Mouse (Mus musculus) kidney, adult 2 months (tissue): ENCODE results near the gene Krt13.

Experiments used
- CTCF ChIP-seq: fragments of 200-500 bp; conservative IDR thresholded peaks from 2 replicates; pipeline ENCODE4 v1.5.1; 2011; ENCODE audit warnings: low read depth, mild to moderate bottlenecking, control low read depth, low read length, moderate library complexity, mixed read lengths; ENCODE audit not compliant: insufficient read depth, insufficient read length
- POLR2A ChIP-seq: fragments of 200-500 bp; IDR thresholded peaks from one replicate; pipeline ENCODE4 v1.6.1; 2011; ENCODE audit warnings: low read depth, low read length, control low read depth

GRCm38 (mm10) chr11:100112935-100113741 is 8.2 kb downstream of the Krt13 start:
- TF ChIP-seq POLR2A: no peak
- TF ChIP-seq CTCF: no peak
